Mouse (Mus musculus): ENCODE results near the gene D17Wsu92e.

D17Wsu92e gene

DNA sequence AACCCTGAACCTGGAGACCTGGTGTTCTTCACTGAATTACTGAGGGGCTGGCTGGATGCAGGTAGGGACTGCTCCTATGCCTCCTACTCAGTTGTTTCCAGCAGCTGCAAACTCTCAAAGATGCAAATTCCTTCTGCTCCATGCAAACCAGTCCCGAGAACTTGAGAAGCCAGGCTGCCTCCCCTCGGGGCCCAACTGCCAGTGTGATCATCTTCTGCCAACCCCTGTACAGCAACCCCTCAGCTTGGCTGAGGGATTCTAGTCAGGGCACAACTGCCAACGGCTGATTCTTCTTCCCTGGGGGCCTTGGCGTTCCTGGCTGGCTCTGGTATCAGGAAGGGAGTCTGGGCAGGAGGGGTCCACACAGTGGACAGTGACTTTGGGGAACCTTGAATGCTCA is 74.0 kb downstream of the D17Wsu92e start:
- no peak for DNase-seq (ENCODE audit: low read depth, low spot score)

DNA sequence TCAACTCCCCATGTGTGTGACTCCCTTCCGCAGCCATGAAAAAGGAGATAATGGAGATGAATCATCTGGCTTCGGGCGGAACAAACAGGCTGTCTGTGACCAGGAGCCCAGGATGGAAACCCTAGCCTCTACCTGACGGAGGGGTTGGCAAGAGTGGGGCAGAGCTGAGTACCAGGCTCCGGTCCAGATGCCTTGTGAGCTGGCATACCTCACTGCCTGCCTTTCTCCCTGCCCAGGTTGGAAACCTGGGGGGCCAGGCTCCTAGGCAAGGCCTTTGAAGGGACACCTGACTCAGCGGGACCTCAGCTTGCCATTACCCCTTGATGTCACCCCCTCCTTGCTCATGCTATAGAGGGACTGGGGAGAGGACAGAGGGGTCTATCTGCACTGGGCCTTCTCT is 79.5 kb downstream of the D17Wsu92e start:
- no peak for DNase-seq (ENCODE audit: low read depth, low spot score)

DNA sequence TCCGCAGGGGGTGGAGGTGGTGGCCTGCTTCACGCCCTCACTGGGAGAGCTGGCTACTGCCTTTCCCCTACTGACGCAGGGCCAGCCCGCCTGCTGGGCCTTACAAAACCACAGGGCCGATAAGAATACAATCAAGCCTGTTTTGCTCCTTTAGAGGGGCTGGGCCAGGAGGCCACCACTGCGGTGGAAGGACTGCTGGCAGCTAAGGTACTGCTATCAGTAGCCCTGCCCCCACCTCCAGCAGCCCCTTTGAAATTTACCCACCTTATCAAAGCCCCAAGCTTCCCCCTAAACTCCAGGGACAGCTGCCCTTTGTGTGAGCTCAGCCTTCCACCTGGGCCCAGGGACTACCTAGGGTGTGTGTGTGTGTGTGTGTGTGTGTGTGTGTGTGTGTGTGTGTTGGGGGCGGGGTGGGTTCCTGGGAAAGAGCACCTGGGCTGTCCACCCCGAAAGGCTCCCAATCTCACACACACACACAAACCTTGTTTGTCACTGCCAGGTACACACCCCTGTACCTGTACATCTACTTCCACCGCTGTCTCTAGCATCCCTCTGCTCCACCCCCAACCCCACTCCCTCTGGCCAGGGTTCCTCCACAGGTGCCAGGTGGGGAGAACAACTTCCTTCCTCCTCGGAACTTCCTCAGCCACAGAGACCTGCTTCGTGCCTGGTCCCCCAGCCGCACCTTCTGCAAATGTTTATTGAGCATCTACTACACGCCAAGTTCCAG is 85.9 kb downstream of the D17Wsu92e start:
- DNase-seq (ENCODE audit: low read depth, low spot score), result no peak

DNA sequence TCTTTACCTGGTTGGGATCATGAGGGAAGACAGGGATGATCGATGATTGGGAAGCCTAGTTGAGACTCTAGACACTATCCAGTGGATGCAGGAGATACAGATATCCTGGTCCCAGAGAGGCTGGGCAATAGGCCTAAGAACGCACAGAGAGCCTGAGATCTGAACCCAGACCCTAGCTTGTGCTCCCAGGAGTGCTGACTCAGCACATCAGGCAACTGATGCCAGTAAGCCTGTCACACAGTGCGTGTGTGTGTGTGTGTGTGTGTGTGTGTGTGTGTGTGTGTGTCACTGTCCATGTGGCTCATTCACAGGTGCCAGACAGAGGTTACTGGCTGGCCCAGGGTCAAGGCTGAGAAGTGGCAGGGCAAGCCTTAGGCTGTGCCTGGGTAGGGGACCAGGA is 87.8 kb downstream of the D17Wsu92e start:
- no peak for DNase-seq (ENCODE audit: low read depth, low spot score)

DNA sequence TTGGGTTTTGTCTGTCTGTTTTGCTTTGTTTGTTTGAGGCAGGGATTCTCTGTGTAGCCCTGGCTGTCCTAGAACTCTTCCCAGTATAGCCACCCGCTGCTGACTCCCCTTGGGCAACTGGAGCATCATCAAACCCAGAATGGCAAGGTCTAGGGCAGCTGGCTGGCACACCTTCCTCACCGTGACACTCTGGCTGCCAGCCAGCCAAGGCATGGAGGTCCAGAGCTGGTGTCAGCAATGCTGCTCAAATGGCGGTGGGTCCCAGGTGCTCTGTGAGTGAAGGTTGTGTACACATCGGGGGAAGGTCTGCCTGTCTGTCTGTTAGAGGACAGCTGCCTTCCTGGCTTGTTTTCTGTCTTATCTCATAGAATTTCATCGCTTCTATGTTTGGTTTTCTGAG is 88.3 kb downstream of the D17Wsu92e start:
- DNase-seq (ENCODE audit: low read depth, low spot score), result no peak

DNA sequence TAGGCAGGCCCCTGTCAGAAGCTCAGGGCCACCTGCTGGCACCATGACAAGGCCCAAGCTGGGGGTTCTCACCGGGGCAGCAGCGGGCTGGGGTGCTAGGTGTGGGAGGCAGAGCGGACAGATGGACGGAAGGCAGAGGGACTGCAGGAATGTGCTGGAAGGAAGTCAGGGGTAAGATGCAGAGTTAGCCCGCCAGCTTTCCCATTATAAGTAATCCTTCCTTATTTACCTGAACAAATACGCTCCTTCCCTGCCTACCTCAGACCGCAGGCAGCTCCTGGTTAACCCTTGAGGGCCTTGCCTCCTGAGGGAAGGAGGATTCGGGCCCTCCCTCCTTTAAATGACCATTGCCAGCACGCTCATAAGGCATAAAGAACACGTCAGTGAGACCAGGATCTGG is 91.7 kb downstream of the D17Wsu92e start, which contains the start of gene Spdef:
Gene Spdef (minus strand): TSS at position 186 of the 400 bp plus-strand sequence.
- DNase-seq (ENCODE audit: low read depth, low spot score), result no peak

DNA sequence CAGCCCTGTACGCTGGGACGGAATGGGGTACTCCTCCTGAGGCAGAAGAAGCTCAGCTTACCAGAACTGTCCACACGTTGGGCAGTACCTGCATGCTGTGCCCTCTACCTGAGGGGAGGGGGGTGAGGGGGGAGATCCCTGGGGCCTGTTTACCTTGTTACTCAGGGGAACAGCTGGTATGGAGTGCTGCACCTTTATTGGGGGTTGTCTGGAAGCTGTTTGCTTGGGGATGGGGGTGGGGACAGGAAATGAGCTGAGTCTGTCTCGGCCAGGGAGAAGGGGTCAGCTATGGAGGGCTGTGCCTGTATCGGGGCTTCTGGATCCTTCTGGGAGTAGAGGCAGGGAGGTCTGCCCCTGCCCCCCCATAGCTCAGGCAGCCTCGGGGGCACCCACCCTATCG is 93.9 kb downstream of the D17Wsu92e start:
- DNase-seq (ENCODE audit: low read depth, low spot score), result no peak

DNA sequence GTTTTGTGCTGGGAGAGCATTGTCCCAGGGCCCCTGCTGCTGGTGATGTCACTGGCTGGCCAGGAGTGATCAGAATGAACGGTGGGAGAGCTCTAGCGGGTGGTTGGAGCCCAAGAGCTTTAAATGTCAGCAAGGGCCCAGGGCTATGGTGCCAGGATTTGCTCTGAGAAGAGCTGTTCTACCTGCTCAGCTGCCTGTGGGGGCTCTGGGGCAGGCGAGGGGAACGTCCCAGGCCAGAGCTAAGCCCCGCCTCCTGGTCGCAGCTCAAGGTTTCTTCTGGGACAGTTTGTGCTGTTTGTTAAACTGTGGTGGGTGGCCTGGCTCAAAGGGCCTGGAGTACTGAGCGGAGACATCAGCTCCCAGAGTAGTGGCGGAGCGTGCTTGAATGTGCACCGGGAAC is 95.0 kb downstream of the D17Wsu92e start:
- no peak for DNase-seq (ENCODE audit: low read depth, low spot score)

DNA sequence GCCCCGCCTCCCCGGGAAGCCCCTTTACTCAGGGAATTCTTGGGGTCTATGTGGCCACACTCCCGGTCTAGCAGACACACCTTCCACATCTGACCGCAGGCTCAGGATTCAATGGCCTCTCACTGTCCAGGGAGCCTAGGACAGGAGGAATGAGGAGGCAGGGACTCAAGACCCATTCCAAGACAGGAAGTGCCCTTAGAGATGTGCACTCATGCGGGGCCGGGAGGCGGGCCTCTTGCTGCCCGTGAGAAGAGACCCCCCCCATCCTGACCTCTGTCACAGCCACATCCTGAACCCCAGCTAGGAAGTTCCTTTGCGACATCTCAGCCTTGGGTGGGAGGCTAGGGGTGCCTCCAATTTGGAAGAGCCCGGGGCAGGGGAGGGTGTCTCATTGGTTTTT is 95.4 kb downstream of the D17Wsu92e start:
- no peak for DNase-seq (ENCODE audit: low read depth, low spot score)

DNA sequence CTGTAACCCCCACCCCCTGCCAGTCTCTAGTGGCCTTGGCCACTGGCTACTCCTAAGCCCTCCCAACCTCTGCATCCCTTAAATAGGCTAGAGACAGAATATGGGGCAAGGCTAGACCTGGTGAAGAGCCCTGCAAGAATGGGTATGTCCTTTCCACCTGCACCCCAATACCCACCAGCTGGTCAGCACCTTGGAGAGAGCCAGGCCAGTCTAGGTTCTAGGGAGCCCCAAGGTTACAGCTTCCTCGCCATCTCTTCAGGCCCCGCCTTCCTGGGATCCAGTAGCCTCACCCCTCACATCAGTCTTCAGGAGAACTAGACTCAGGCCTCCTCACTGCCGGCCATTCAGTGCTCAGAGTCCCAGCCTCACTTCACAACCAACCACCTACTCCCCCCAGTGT is 96.1 kb downstream of the D17Wsu92e start:
- no peak for DNase-seq (ENCODE audit: low read depth, low spot score)

DNA sequence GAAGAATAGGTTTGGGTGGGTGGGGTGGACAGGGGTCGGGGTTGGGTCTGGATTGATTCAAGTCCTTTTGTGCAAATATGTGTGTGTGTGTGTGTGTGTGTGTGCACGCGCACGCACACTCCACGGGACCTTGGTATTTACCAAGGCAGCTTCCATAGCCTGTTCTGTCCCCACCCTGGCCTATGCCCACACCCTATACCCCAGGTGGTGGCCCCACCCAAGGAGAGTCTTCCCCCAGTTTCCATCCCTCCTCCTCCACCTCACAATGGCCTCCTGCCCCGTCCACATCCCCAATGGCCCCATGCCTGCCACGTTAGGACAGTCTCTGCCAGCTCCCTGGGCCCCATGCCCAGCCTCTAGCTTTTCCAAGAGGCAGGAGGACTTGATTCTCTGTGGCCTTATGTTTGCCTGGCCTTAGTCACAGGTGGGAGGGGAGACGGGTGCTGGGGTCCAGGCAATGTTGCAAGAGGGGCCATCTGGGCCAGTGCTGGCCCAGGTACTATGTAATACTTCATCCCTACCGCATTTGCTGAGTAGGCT is 99.3 kb downstream of the D17Wsu92e start:
- DNase-seq (ENCODE audit: low read depth, low spot score), result no peak

DNA sequence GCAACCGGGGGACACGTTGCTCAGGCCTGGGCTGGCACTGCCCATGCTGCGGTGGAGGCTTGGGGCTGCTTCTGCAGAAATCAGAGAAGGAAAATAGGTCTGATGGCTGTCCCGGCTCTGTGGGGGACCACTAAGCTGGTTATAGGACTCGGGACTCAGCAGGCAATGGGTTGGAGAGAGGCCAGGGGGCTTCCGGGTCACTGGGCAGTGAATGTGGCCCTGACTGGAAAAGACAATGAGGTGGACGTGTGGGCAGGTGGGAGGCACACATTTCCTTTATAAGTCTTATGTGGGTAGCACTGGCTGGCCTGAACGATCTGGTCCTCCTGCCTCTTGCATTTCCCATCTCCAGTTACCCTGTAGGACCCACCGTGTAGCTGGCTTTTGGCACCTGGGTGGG is 100.1 kb downstream of the D17Wsu92e start:
- DNase-seq (ENCODE audit: low read depth, low spot score), result no peak

DNA sequence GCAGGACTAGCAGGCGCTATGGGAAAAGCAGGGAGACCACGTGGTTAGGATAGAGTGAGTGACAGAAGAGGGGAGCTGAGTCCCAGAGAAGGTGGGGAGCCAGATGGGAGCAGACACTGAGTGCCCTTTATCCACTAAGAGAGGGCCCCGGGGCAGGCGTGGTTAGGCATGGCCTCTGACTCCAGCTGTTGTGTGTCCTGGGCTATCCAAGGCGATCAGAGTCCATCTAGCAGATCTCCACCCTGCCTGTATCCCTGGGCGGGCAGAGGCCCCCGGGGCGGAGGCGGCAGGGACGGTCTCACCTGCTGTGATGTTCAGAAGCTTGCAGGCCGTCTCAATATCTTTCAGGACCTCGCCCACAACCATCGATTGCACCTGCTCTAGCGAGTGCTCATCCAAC is 100.8 kb downstream of the D17Wsu92e start:
- DNase-seq (ENCODE audit: low read depth, low spot score), result no peak

DNA sequence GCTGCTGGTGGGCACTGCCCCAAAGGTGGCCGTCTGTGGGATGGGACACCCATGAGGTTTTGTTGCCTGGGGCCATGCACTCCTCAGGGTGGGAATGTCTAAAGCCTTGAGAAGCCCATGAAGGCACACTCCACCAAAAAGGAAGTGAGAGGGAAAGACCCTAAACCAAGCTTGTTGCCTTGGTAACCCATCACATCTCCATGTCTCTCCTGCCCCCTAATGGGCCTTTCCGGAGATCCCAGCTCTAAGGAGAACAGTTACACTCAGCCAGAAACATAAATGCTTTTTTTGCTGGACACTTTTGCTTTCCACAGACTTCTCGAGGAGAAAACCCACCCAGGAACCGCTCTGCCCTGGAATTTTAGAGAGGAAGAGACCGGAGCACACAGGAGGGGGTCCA is 102.2 kb downstream of the D17Wsu92e start:
- DNase-seq (ENCODE audit: low read depth, low spot score), result peak; percentile 27

DNA sequence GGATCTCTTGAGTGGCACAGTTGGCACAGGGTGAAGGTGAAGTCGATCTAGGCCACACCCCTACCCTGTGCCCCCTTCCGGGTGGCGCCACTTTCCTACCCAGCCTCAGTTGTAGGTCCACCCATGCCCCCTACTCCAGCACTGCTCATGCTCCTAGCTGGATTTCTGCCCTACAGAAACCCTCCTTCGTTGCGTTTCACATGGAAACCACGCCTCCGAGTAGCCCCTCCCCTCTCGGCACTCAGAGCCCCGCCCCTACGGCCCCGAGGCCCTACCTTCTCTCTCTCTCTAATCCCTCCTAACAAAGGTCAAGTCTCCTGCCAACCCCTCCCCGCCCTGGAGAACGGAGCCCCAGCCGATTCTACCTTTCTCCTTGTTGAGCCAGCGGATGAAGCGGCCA is 103.6 kb downstream of the D17Wsu92e start:
- DNase-seq (ENCODE audit: low read depth, low spot score), result peak; percentile 37

DNA sequence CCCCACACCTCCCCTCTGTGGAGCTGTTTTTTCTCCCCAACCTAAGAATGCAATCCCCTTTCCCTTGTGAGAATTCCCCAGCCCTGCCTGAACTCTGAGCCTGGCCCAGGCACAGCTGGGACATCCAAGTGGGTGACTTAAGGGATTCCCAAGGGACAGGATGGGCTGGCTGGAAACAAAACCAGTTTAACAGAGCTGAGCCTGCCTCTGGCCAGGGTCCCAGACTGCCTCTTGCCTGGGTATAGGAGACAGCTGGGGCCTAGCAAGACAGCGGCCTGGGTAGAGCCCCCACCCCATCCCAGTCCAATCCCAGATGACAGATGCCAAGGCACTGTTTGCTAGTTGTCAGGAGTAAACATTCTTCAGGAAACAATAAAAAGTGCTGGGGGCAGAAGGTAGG is 107.6 kb downstream of the D17Wsu92e start:
- no peak for DNase-seq (ENCODE audit: low read depth, low spot score)

DNA sequence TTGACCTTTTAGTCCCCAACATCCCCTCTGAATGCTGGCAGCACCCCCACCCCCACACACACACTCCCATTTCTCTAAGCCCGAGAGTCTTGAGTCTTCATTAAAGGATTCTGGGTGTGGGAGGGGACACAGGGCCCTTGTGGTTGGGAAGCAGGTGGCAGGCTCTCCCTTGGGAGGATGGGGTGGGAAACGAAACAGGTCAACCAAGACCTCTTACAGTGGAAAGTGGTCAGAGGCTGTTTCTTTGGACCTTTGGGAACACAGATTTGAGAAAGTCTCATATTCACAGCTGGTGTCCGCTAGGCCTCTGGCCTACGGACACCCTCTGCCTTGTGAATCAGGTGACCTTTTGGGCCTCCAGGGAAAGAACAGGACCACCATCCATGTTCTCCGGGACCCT is 110.8 kb downstream of the D17Wsu92e start:
- DNase-seq (ENCODE audit: low read depth, low spot score), result no peak

DNA sequence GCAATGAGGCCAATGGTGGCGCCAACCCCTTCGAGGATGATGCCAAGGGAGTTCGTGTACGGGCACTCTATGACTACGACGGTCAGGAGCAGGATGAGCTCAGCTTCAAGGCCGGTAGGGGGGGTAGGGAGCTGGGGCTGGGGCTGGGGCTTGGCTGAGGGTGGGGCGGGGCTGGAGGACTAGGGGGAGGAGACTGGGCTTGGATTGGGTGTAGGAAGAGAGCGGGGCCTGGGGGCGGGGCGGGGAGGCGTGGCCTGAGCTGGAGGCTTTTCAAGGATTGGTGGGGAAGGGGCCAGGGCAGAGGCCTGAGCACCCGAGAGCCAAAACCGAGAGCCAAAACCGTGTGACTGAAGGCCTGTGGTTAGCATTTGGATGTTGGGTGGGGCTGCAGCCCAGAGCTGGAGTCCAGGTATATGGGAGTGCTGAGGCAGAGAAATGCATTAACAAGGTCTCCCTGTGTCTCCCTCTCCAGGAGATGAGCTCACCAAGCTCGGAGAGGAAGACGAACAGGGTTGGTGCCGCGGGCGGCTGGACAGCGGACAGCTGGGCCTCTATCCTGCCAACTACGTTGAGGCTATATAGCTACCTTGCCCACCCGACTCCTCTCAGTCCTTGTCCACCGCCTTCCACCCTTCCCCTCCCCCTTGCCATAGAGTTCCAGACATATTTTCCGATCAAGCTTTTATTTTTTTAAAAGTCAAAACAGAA is 112.3 kb downstream of the D17Wsu92e start:
- DNase-seq (ENCODE audit: low read depth, low spot score), result peak; percentile 79

DNA sequence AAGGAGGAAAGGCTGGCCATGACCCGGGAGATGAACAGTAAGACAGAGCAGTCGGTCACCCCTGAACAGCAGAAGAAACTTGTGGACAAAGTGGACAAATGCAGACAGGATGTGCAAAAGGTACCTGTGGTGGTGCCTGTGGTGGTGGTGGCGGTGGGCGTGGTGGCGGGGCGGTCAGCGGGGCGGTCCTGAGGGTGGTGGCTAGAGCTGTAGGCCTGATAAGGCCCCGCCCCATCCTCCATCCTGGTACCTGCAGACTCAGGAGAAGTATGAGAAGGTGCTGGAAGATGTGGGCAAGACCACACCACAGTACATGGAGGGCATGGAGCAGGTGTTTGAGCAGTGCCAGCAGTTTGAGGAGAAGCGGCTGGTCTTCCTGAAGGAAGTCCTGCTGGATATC is 114.8 kb downstream of the D17Wsu92e start:
- DNase-seq (ENCODE audit: low read depth, low spot score), result no peak

DNA sequence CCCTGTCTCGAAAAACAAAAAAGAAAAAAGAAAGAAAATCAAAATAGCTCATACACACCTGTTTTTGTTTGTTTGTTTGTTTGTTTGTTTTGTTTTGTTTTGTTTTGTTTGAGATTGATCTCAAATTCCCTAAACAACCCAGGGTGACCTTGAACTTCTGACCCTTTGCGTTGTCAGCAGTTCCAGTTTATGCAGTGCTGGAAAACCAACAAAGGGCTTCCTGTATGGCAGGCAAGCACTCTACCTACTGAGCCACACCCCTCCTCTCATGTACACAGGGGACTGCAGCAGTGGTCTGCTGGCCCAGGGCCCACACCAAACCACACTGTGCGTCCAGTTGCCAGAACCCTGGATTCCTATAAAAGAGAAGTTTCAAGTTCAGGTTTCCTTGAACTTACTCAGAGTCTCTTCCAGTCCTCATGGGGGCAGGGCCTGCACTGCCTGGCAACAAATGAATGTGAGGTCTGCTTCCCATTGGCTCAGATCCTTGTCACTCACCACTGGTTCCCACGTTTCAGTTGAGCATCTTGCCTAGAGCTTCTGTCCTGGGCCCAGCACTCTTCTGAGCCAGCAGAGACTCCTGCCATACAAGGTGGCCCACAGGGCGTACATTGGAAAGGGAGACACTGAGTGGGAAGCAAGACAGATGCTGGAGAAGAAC is 116.4 kb downstream of the D17Wsu92e start:
- peak; percentile 55 for DNase-seq (ENCODE audit: low read depth, low spot score)

DNA sequence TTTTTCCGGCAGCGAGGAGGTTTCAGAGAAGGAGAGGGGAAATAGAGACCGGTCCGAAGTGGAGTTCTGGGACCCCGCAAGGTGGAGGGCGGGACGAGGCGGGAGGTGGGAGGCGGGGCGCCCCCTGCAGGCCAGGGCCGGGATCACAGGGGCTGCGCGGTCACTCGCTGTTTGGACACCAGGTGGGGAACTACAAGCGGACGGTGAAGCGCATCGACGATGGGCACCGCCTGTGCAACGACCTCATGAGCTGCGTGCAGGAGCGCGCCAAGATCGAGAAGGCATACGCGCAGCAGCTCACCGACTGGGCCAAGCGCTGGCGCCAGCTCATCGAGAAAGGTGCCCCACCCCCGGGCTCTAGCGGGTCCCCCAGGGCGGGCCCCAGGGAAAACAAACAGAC is 117.9 kb downstream of the D17Wsu92e start:
- DNase-seq (ENCODE audit: low read depth, low spot score), result peak; percentile 49

DNA sequence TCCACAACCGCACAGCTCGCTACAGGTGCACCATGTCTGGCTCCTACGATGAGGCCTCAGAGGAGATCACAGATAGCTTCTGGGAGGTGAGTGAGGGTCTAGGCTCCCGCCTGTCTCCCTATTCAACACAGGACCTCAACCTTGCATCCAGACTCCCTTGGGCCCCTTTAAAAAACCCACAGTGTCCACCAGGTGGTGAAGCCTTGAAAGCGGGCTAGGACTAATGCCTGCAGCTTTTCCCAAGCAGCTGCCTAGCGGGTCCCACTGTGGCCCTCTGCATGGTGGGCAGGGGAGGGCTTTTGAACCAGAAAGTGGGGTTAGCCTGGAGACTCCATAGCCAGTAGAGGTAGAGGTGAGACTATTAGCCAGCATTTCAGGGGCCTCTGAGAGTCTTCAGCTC is 118.6 kb downstream of the D17Wsu92e start:
- no peak for DNase-seq (ENCODE audit: low read depth, low spot score)
